Mouse (Mus musculus): ENCODE measurements around the gene Lamtor4. TPM values are rescaled to one million over a fixed set of nuclear protein-coding genes. Genes with fewer than 3 reads are reported as not detected.

Gene Lamtor4
- polyA plus RNA-seq, 1 experiment from 2014 or later, result 44.2 TPM

DNA sequence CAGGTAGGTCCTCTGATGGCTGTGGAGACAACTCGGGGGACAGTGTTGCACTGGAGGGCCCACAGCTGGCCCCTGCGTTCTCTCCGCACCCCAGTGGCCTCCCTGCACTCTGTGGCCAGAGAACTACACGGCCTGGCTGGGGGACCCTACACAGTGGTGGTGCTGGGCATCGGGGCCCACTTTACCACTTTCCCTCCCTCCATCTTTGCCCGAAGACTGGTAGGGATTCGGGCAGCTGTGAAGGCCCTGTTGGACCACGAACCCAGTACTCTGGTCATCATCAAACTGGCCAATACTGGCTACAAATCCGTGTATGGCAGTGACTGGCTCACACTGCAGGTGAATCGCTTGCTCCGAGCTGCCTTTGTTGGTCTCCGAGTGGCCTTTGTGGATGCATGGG, 4.1 kb upstream of the Lamtor4 start:
- Histone ChIP-seq H3K4me3 (ENCODE audit: low read depth, low read length) (no peak overlapping the region), H3K36me3 (ENCODE audit: insufficient read depth) (no peaks in the 10 kb centered on the region), H3K9ac (no peak overlapping the region), H3K27ac (ENCODE audit: low read depth) (no peak overlapping the region), H3K4me2 (no peak overlapping the region), H3K27me3 (ENCODE audit: insufficient read depth, low read length) (no peaks in the 10 kb centered on the region), H3K9me3 (ENCODE audit: low read depth, low read length) (no peaks in the 10 kb centered on the region), H3K4me1 (ENCODE audit: insufficient read depth) (no peaks in the 10 kb centered on the region)
- ATAC-seq (ENCODE audit: insufficient read depth) (no peak), DNase-seq (no peak)
- WGBS, result 85% methylated on average over 12 of the region's 12 CpGs
- no peak for TF ChIP-seq CTCF (IDR thresholded peaks at IDR 0.05; ENCODE audit: low read depth)

DNA sequence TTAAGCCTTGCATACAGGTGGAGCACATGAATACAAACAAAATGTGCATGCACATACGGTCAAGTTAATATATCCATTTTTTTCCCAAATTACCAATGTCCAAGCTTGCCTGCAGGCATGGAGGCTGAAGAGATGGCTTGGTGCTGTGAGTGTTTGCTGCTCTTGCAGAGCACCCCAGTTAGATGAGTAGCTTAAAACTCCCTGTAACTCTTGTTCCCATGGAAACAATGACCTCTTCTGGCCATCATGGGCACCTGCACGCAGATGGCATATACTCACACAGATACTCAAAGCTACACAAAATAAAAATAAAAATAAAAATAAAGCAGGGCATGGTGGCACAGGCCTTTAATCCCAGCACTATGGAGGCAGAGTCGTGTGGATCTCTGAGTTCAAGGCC, 2.2 kb upstream of the Lamtor4 start:
- DNase-seq (no peak), ATAC-seq (ENCODE audit: insufficient read depth) (no peak)
- H3K4me3 ChIP-seq (ENCODE audit: low read depth, low read length), result no peak overlapping the region
- no peaks in the 10 kb centered on the region for H3K27me3 ChIP-seq (ENCODE audit: insufficient read depth, low read length)
- WGBS, result 88% methylated on average over 3 of the region's 3 CpGs
- no peak overlapping the region for H3K9ac ChIP-seq
- no peaks in the 10 kb centered on the region; the same call in 1 of the 2 replicates for H3K36me3 ChIP-seq (ENCODE audit: insufficient read depth)
- H3K4me2 ChIP-seq, result no peak overlapping the region
- H3K27ac ChIP-seq (ENCODE audit: low read depth), result no peak overlapping the region
- TF ChIP-seq CTCF (IDR thresholded peaks at IDR 0.05; ENCODE audit: low read depth), result no peak
- H3K9me3 ChIP-seq (ENCODE audit: low read depth, low read length), result no peaks in the 10 kb centered on the region
- H3K4me1 ChIP-seq (ENCODE audit: insufficient read depth), result no peaks in the 10 kb centered on the region

DNA sequence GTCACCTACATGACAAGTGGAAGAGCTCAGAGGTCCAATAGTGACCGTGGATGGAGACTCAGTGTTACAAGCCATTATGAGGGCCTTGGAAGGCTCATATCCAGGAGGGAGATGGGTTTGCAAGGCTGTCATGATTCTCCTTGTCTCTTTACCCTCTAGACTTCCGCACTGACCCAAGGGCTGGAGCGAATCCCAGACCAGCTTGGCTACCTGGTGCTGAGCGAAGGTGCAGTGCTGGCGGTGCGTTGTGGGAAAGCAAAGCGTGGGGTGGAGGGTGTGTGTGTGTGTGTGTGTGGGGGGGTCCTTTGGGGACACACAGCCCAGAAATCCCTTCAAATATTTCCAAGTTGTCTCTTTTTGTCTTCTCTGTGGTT, 799 bp downstream of the Lamtor4 start:
- DNase-seq (no peak), ATAC-seq (ENCODE audit: insufficient read depth) (no peak)
- peak overlapping the region; percentile 56 for H3K9ac ChIP-seq
- TF ChIP-seq CTCF (IDR thresholded peaks at IDR 0.05; ENCODE audit: low read depth), result no peak
- H3K36me3 ChIP-seq (ENCODE audit: insufficient read depth), result peaks cover 29% of the 10 kb centered on the region
- no peaks in the 10 kb centered on the region for H3K9me3 ChIP-seq (ENCODE audit: low read depth, low read length)
- H3K4me3 ChIP-seq (ENCODE audit: low read depth, low read length), result peak overlapping the region; percentile 64
- peak overlapping the region; percentile 51; the same call in 1 of the 2 replicates for H3K27ac ChIP-seq (ENCODE audit: low read depth)
- 14% methylated on average over 7 of the region's 7 CpGs for WGBS
- no peaks in the 10 kb centered on the region for H3K4me1 ChIP-seq (ENCODE audit: insufficient read depth)
- peak overlapping the region; percentile 64 for H3K4me2 ChIP-seq
- H3K27me3 ChIP-seq (ENCODE audit: insufficient read depth, low read length), result no peaks in the 10 kb centered on the region

DNA sequence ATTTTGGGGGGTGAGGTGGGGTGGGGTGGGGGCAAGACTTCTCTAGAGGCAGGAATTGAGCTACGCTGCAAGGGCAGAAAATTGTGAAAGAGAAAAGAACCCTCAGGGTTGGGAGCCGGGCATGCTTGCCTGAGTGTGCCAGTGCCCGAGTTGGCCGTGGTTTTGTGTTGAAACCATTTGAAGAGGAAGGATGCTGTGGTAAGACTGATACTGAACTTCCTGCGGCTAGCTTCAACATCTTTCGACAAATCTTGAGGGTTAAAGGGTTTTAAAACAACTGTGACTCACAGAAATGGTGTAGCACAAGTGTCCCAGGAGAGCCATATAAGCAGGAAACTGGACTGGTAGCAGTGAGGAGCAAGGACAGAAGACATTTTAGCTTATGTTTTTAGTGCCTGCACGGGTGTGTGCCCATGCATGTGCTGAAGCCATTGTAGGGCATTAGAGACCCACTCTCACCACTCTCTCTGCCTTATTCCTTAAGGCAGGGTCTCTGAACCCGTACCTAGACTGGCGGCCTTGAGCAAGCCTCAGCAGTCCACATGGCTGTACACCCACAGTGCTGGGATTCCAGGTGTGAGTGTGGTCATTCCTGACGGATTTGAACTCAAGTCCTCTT, 1.8 kb downstream of the Lamtor4 start:
- Histone ChIP-seq H3K4me3 (ENCODE audit: low read depth, low read length) (no peak overlapping the region), H3K27ac (ENCODE audit: low read depth) (no peak overlapping the region), H3K4me2 (no peak overlapping the region), H3K4me1 (ENCODE audit: insufficient read depth) (no peaks in the 10 kb centered on the region), H3K9me3 (ENCODE audit: low read depth, low read length) (no peaks in the 10 kb centered on the region), H3K27me3 (ENCODE audit: insufficient read depth, low read length) (no peaks in the 10 kb centered on the region), H3K36me3 (ENCODE audit: insufficient read depth) (peaks cover 39% of the 10 kb centered on the region), H3K9ac (no peak overlapping the region)
- DNase-seq (no peak), ATAC-seq (ENCODE audit: insufficient read depth) (no peak)
- TF ChIP-seq CTCF (IDR thresholded peaks at IDR 0.05; ENCODE audit: low read depth), result no peak
- WGBS, result 88% methylated on average over 10 of the region's 10 CpGs

DNA sequence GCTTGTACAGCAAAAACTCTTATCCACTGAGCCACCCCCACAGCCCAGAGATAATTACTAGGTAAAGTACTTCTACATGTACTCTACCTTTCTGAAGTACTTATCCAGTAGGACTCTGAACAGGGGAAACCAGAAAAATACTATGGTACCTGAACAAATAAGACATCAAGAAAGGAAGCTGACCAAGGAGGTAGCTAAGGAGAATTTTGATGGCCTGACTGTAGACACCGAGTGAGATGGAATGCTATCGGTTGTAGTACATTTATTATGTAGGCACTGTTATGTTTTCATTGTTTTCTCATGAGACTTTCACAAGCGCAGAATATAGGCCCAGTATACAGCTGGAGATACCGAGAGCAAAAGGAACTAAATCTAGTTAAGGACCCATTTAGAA, 2.3 kb downstream of the Lamtor4 start:
- Histone ChIP-seq H3K36me3 (ENCODE audit: insufficient read depth) (peaks cover 40% of the 10 kb centered on the region), H3K27me3 (ENCODE audit: insufficient read depth, low read length) (no peaks in the 10 kb centered on the region), H3K27ac (ENCODE audit: low read depth) (no peak overlapping the region), H3K4me1 (ENCODE audit: insufficient read depth) (peaks cover under 1% of the 10 kb centered on the region; the same call in 1 of the 2 replicates), H3K9me3 (ENCODE audit: low read depth, low read length) (no peaks in the 10 kb centered on the region), H3K9ac (no peak overlapping the region), H3K4me3 (ENCODE audit: low read depth, low read length) (no peak overlapping the region), H3K4me2 (no peak overlapping the region)
- DNase-seq (no peak), ATAC-seq (ENCODE audit: insufficient read depth) (no peak)
- WGBS, result 92% methylated on average over 4 of the region's 4 CpGs
- no peak for TF ChIP-seq CTCF (IDR thresholded peaks at IDR 0.05; ENCODE audit: low read depth)

DNA sequence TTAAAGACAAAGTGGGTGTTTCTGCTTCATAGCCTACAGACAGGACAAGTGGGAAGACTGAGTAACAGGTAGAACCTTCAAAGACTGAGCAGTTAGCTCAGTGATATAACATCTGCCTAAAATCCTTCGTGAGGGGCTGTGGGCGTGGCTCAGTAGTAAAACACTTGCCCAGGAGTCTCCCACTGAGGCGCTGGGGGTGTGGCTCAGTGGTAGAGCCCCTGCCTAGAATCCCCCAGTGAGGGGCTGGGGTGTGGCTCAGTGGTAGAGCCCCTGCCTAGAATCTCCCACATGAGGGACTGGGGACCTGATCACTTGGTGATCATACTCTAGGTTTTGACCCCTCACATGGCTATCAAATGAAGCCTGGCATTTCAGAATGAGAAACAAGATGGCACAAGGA, 2.8 kb downstream of the Lamtor4 start:
- Histone ChIP-seq H3K4me3 (ENCODE audit: low read depth, low read length) (no peak overlapping the region), H3K36me3 (ENCODE audit: insufficient read depth) (peaks cover 40% of the 10 kb centered on the region), H3K27ac (ENCODE audit: low read depth) (no peak overlapping the region), H3K4me2 (no peak overlapping the region), H3K9me3 (ENCODE audit: low read depth, low read length) (no peaks in the 10 kb centered on the region), H3K9ac (no peak overlapping the region), H3K27me3 (ENCODE audit: insufficient read depth, low read length) (no peaks in the 10 kb centered on the region), H3K4me1 (ENCODE audit: insufficient read depth) (peaks cover 6% of the 10 kb centered on the region)
- TF ChIP-seq CTCF (IDR thresholded peaks at IDR 0.05; ENCODE audit: low read depth), result no peak
- DNase-seq, result no peak
- no peak for ATAC-seq (ENCODE audit: insufficient read depth)
- WGBS, result 83% methylated on average over 3 of the region's 3 CpGs

DNA sequence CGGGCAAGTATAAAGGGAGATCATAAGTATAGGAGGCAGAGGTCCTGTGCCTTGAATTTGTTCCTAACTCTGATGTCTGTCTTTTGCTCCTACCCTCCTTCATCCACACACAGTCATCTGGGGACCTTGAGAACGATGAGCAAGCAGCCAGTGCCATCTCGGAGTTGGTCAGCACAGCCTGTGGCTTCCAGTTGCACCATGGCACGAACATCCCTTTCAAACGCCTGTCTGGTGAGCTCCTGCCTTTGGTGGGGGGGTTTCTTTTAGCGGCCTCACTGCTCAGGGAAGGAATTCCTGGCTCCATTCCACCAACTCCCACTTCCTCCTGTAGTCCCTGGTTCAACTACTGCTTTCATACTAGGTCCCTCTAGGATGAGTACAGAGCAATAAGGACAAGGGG, 3.3 kb downstream of the Lamtor4 start:
- 78% methylated on average over 6 of the region's 6 CpGs for WGBS
- no peak for DNase-seq
- no peaks in the 10 kb centered on the region for H3K9me3 ChIP-seq (ENCODE audit: low read depth, low read length)

More for the DNA sequence above, 3.3 kb downstream of the Lamtor4 start:
- Histone ChIP-seq H3K27ac (ENCODE audit: low read depth) (no peak overlapping the region; the same call in 1 of the 2 replicates), H3K36me3 (ENCODE audit: insufficient read depth) (peaks cover 40% of the 10 kb centered on the region), H3K4me1 (ENCODE audit: insufficient read depth) (peaks cover 7% of the 10 kb centered on the region), H3K4me2 (no peak overlapping the region), H3K9ac (no peak overlapping the region), H3K27me3 (ENCODE audit: insufficient read depth, low read length) (no peaks in the 10 kb centered on the region), H3K4me3 (ENCODE audit: low read depth, low read length) (no peak overlapping the region)
- ATAC-seq (ENCODE audit: insufficient read depth), result no peak
- TF ChIP-seq CTCF (IDR thresholded peaks at IDR 0.05; ENCODE audit: low read depth), result no peak
